Mouse (Mus musculus) heart, adult 2 months (tissue): ENCODE data around the gene 1700021F05Rik. TPM values are rescaled to one million over a fixed set of nuclear protein-coding genes. Genes with fewer than 3 reads are reported as not detected.

Experiments used
- DNase-seq, 2 experiments: peaks; one replicate each; pipeline ENCODE4 v3.0.0; 2021
- H3K27ac ChIP-seq: fragments of 200-600 bp; 2 replicates; pipeline ENCODE4 v1.8.1; 2022
- H3K27me3 ChIP-seq: fragments of 200-500 bp; 2 replicates; pipeline ENCODE4 v1.6.1; 2012; ENCODE audit warnings: mild to moderate bottlenecking, low read length, inconsistent platforms, mixed read lengths; ENCODE audit not compliant: control insufficient read depth, insufficient read depth
- H3K36me3 ChIP-seq: fragments of 200-500 bp; 2 replicates; pipeline ENCODE4 v1.6.1; 2012; ENCODE audit warnings: low read length, inconsistent platforms; ENCODE audit not compliant: control insufficient read depth, insufficient read depth
- H3K4me1 ChIP-seq: fragments of 200-500 bp; 2 replicates; pipeline ENCODE4 v1.6.1; 2011; ENCODE audit warnings: low read length; ENCODE audit not compliant: control insufficient read depth, insufficient read depth
- H3K4me3 ChIP-seq: fragments of 200-600 bp; 2 replicates; pipeline ENCODE4 v1.8.1; 2022
- H3K79me2 ChIP-seq: fragments of 200-500 bp; replicated peaks from 2 replicates; pipeline ENCODE4 v1.6.1; 2012; ENCODE audit warnings: mild to moderate bottlenecking, inconsistent platforms, low read length, moderate library complexity, mixed read lengths; ENCODE audit not compliant: control insufficient read depth, insufficient read depth
- H3K9ac ChIP-seq: fragments of 200-500 bp; 2 replicates; pipeline ENCODE4 v1.6.1; 2012; ENCODE audit warnings: low read depth, mild to moderate bottlenecking, control low read depth, inconsistent platforms, low read length, mixed read lengths
- CTCF ChIP-seq: fragments of 200-600 bp; IDR thresholded peaks from 2 replicates; pipeline ENCODE4 v1.8.1; 2022; ENCODE audit warnings: antibody characterized with exemption, mild to moderate bottlenecking, moderate library complexity
- EP300 ChIP-seq: fragments of 200-500 bp; IDR thresholded peaks from 2 replicates; pipeline ENCODE4 v1.6.1; 2011; ENCODE audit warnings: low read depth, low read length, control low read depth; ENCODE audit not compliant: insufficient read depth
- POLR2A ChIP-seq: fragments of 200-500 bp; IDR thresholded peaks from 2 replicates; pipeline ENCODE4 v1.6.1; 2011; ENCODE audit warnings: mild to moderate bottlenecking, low read depth, low read length, control low read depth; ENCODE audit not compliant: insufficient read depth
- WGBS: fragments of 180-500 bp; shearing (Covaris S2); methylation state at CpG from one replicate; pipeline ENCODE4 v1.1.7; 2018; 5-methylcytosine and 5-hydroxymethylcytosine counted together
- intact Hi-C: fragments of 180-260 bp; cut with DNase I; formaldehyde crosslinking; loops from one replicate; pipeline ENCODE4 v1.15.1; 2025
- polyA plus RNA-seq: library from polyadenylated mRNA; depleted of rRNA; stranded (reverse); fragments of >200 nt; gene quantifications from 2 replicates; pipeline ENCODE4 v1.2.3, GENCODE M21; 2012; rRNA removed
- total RNA-seq, 2 experiments: library from RNA; stranded (reverse); gene quantifications; 2 replicates each; pipeline ENCODE4 v1.2.3; 2021

1700021F05Rik gene
- total and polyA plus RNA-seq, 3 experiments: 27.4 to 121 (median 112) TPM

- Histone ChIP-seq H3K27ac (peak overlapping the region; percentile 93), H3K9ac (peak overlapping the region; percentile 89), H3K79me2 (no peaks in the 10 kb centered on the region), H3K27me3 (no peaks in the 10 kb centered on the region), H3K4me3 (peak overlapping the region; percentile 64), H3K4me1 (peaks cover 5% of the 10 kb centered on the region), H3K36me3 (no peaks in the 10 kb centered on the region)
- TF ChIP-seq POLR2A (peak; percentile 63), CTCF (peak; percentile 95), EP300 (no peak)
- WGBS: under 1% methylated on average over 92 of the region's 103 CpGs
- peak; percentile 93 to 94 for DNase-seq
- intact Hi-C loops: loop anchor here (1.0 to 10.0 kb wide), 2 partner anchors 61 to 255 kb away; partner anchors contain the start of genes 1700021F05Rik and Pdss2
These were observed 61.2 kb downstream of the 1700021F05Rik start for GRCm38 (mm10) chr10:43479436-43480157.

DNA sequence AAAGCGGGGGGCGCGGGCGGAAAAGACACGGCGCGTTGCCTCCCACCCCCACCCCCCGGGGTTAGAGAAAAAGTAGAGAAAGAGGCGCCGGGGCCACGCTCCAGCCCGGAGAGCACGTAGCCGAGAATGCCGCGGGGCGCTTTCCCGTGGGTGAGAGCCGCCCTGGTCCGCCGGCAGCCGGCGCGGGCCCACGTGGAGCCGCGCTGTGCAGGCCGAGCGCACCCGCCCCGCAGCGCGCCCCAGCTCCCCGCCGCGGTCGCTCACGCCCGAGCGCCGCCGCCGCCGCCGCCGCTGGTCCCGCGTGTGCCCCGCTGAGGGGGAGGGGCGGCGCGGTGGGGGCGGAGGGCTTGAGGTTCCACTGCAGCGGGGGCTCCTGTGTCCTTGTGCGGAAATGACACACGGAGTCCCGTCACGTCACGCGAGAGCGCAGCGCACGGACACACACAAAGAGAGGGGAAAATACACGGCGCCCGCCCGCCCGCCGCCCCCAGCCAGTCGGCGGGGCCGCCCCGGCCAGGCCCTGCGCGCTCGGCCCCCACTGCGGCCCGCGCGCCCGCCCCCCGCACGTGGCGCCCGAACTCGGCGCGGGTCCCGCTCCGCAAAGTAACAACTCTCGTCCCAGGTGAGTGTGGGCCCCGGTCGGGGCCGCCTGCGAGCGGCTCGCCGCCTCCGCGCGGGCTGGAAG is 61.9 kb downstream of the 1700021F05Rik start, which contains the start of gene Bend3:
Bend3 (plus strand) TSS at position 81 of the 685 bp plus-strand sequence.
- Histone ChIP-seq H3K9ac (peak within 1 kb of the TSS; percentile 89), H3K27me3 (no peaks in the 10 kb centered on the region), H3K36me3 (no peaks in the 10 kb centered on the region), H3K79me2 (no peaks in the 10 kb centered on the region), H3K27ac (peak within 1 kb of the TSS; percentile 93), H3K4me3 (peak within 1 kb of the TSS; percentile 64), H3K4me1 (peaks cover 3% of the 10 kb centered on the region)
- no peak for TF ChIP-seq CTCF
- no peak for TF ChIP-seq EP300
- no peak for TF ChIP-seq POLR2A
- peak in 1 of 2 experiments; percentile 71 for DNase-seq
- under 1% methylated on average over 97 of the region's 101 CpGs for WGBS
- intact Hi-C loops: loop anchor here (1.0 to 10.0 kb wide), 2 partner anchors 61 to 254 kb away; partner anchors contain the start of genes 1700021F05Rik and Pdss2

DNA sequence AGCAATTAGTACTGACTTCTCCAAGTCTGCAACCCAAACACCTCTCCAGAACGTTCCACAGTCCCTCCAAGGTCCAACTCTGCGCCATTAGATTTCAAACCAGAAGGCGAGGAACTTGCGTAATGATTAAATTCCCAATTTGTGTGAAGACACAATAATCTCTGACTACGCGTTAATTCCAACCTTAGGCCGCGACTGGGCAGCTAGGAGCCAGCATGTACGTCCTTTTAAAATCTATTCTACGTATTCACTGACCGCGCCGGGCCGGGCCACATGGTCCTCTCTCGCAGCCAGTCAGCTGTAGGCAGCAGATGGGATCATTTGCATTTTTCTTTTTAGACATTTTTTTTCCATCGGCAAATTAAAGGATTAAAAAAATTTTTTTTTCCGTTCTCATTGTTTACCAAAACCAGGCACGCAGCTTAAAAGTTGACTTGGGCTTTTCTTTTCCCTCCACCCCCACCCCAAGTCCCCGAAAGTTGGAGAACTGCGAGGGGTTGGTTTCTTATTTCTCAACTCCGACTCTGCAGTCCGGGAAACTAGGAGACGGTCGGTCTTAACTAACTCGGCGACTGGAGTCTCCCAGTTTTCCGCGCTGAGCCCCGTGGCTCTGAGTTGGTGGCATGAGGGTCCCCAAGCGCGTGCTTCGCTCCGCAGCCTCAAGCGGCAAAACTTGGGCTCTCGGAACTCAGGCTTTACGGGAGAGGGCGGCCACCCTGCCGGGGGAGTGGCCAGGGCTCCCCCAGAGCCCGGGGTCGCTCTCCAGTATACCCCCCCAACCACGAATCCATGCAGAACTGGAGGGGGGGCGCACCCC is 62.7 kb downstream of the 1700021F05Rik start:
- H3K27ac ChIP-seq: peak overlapping the region; percentile 93
- intact Hi-C loops: loop anchor here (10.0 kb wide), 1 partner anchor 253 kb away; the partner anchor contains the start of gene Pdss2
- H3K4me3 ChIP-seq: peak overlapping the region; percentile 64
- no peaks in the 10 kb centered on the region for H3K79me2 ChIP-seq
- peak; percentile 67 to 70 for DNase-seq
- H3K4me1 ChIP-seq: peaks cover 2% of the 10 kb centered on the region
- H3K36me3 ChIP-seq: no peaks in the 10 kb centered on the region
- peak overlapping the region; percentile 89 for H3K9ac ChIP-seq
- TF ChIP-seq POLR2A: peak; percentile 49; the same call in 1 of the 2 replicates
- no peak for TF ChIP-seq EP300
- no peaks in the 10 kb centered on the region for H3K27me3 ChIP-seq
- WGBS: 2% methylated on average over 42 of the region's 42 CpGs

DNA sequence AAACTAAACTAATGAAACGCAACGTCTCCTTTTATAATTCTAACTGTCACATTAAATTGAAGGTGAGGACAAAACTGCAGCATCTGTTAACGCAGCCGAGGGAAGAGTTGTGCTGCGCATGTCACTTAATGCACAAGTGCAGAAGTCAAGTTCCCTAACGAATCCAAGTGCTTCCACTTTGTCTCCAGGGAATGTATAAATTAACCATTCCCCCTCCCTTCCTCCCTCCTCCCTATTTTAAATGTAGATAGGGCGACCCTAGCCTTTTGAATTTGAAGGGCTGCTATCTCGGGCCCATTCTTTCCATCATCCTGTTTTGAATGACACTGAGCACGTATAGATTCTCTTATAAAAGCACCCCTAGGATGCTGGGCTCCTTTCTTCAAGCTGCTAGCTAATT is 63.3 kb downstream of the 1700021F05Rik start:
- peaks cover 2% of the 10 kb centered on the region for H3K4me1 ChIP-seq
- intact Hi-C loops: loop anchor here (10.0 kb wide), 1 partner anchor 253 kb away; the partner anchor contains the start of gene Pdss2
- 49% methylated on average over 9 of the region's 9 CpGs for WGBS
- peak overlapping the region; percentile 20; the same call in 1 of the 2 replicates for H3K9ac ChIP-seq
- no peak overlapping the region; the same call in 1 of the 2 replicates for H3K4me3 ChIP-seq
- peak overlapping the region; percentile 93 for H3K27ac ChIP-seq
- no peak for DNase-seq
- no peaks in the 10 kb centered on the region for H3K27me3 ChIP-seq
- no peaks in the 10 kb centered on the region for H3K79me2 ChIP-seq
- no peak for TF ChIP-seq POLR2A
- no peak for TF ChIP-seq EP300
- no peak for TF ChIP-seq CTCF
- H3K36me3 ChIP-seq: no peaks in the 10 kb centered on the region

DNA sequence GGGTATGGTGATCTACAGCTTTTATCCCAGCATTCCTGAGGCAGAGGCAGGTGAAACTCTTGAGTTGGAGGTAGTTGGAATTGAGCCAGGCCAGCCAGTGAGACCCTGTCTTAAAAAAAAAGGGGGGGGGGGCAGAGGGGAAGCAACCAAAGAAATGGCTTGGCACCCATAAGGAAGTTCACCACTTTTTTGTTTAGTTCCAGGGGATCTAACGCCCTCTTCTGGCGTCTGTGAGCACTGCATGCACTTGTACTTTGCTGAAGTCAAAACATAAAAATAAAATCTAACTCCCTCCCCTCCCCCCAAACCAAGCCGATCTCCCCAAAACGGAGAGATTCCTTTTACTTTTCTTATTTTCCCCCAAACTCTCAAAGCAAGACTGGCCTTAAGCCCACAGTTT is 65.4 kb downstream of the 1700021F05Rik start:
- TF ChIP-seq POLR2A (no peak), EP300 (no peak), CTCF (peak; percentile 64)
- Histone ChIP-seq H3K27ac (no peak overlapping the region), H3K79me2 (no peaks in the 10 kb centered on the region), H3K9ac (no peak overlapping the region), H3K27me3 (no peaks in the 10 kb centered on the region), H3K4me1 (peaks cover under 1% of the 10 kb centered on the region), H3K36me3 (no peaks in the 10 kb centered on the region), H3K4me3 (no peak overlapping the region)
- DNase-seq: no peak
- WGBS: 43% methylated on average over 4 of the region's 4 CpGs
- intact Hi-C loops: loop anchor here (10.0 kb wide), 1 partner anchor 251 kb away; the partner anchor contains the start of gene Pdss2

Other genes with a start within 250 kb of the 1700021F05Rik start
- gene Bend3, start 62.2 kb downstream of the 1700021F05Rik start, total RNA-seq: 1 to 10 TPM; 5.2 to 7.4 TPM
- 2.9 and 4.5 TPM in 2 replicates for gene Bend3, start 62.2 kb downstream of the 1700021F05Rik start, polyA plus RNA-seq
- 10 to 100 TPM in 1 of 2 experiments, 1 to 10 TPM in 1; 7.9 to 18.6 TPM for gene Gm9803, start 16.9 kb downstream of the 1700021F05Rik start, total RNA-seq
- 77.3 and 95.5 TPM in 2 replicates for gene Gm9803, start 16.9 kb downstream of the 1700021F05Rik start, polyA plus RNA-seq
- 10 to 100 TPM in 1 of 2 experiments, 1 to 10 TPM in 1; 5.0 to 19.7 TPM for gene Cd24a, start 37.3 kb upstream of the 1700021F05Rik start, total RNA-seq
- gene Cd24a, start 37.3 kb upstream of the 1700021F05Rik start, polyA plus RNA-seq: 10.8 and 36.4 TPM in 2 replicates